Mouse (Mus musculus): ENCODE measurements around the gene Prkcb. TPM values are rescaled to one million over a fixed set of nuclear protein-coding genes. Genes with fewer than 3 reads are reported as not detected.

Gene Prkcb
- polyA plus RNA-seq, 1 experiment: 2.3 TPM

GRCm38 (mm10) chr7:122282584-122282983 lies 6.0 kb upstream of the Prkcb start:
- Histone ChIP-seq H3K27me3 (ENCODE audit: control insufficient read depth, insufficient read depth, low read length, poor library complexity, severe bottlenecking) (no peaks in the 10 kb centered on the region; the same call in 1 of the 2 replicates), H3K9me3 (replicated peaks; ENCODE audit: control insufficient read depth, insufficient read depth, low read length, poor library complexity, severe bottlenecking) (no peaks in the 10 kb centered on the region), H3K27ac (ENCODE audit: insufficient read depth, low read length) (no peak overlapping the region), H3K4me3 (ENCODE audit: low read depth, low read length) (no peak overlapping the region), H3K4me1 (ENCODE audit: control insufficient read depth, insufficient read depth, low read length) (no peaks in the 10 kb centered on the region), H3K36me3 (ENCODE audit: control insufficient read depth, insufficient read depth, low read length, poor library complexity, severe bottlenecking) (no peaks in the 10 kb centered on the region), H3K9ac (ENCODE audit: low read depth, poor library complexity, severe bottlenecking) (no peak overlapping the region)
- TF ChIP-seq POLR2A (IDR thresholded peaks at IDR 0.05; ENCODE audit: insufficient read depth, low read length): no peak
- TF ChIP-seq CTCF (IDR thresholded peaks at IDR 0.05; ENCODE audit: low read depth, low read length): no peak
- TF ChIP-seq EP300 (IDR thresholded peaks at IDR 0.05; ENCODE audit: insufficient read depth, low read depth, low read length): no peak

- Histone ChIP-seq H3K27ac (ENCODE audit: insufficient read depth, low read length) (no peak overlapping the region), H3K9ac (ENCODE audit: low read depth, poor library complexity, severe bottlenecking) (no peak overlapping the region), H3K4me3 (ENCODE audit: low read depth, low read length) (no peak overlapping the region), H3K36me3 (ENCODE audit: control insufficient read depth, insufficient read depth, low read length, poor library complexity, severe bottlenecking) (no peaks in the 10 kb centered on the region), H3K9me3 (replicated peaks; ENCODE audit: control insufficient read depth, insufficient read depth, low read length, poor library complexity, severe bottlenecking) (no peaks in the 10 kb centered on the region), H3K27me3 (ENCODE audit: control insufficient read depth, insufficient read depth, low read length, poor library complexity, severe bottlenecking) (peaks cover 7% of the 10 kb centered on the region), H3K4me1 (ENCODE audit: control insufficient read depth, insufficient read depth, low read length) (no peaks in the 10 kb centered on the region)
- no peak for TF ChIP-seq CTCF (IDR thresholded peaks at IDR 0.05; ENCODE audit: low read depth, low read length)
- no peak for TF ChIP-seq POLR2A (IDR thresholded peaks at IDR 0.05; ENCODE audit: insufficient read depth, low read length)
- TF ChIP-seq EP300 (IDR thresholded peaks at IDR 0.05; ENCODE audit: insufficient read depth, low read depth, low read length): no peak
These were observed 1.3 kb upstream of the Prkcb start for GRCm38 (mm10) chr7:122287217-122287616.

GRCm38 (mm10) chr7:122289243-122290111 lies 926 bp downstream of the Prkcb start:
- H3K27me3 ChIP-seq (ENCODE audit: control insufficient read depth, insufficient read depth, low read length, poor library complexity, severe bottlenecking): peaks cover 7% of the 10 kb centered on the region

GRCm38 (mm10) chr7:122290165-122290564 lies 1.6 kb downstream of the Prkcb start:
- Histone ChIP-seq H3K9me3 (replicated peaks; ENCODE audit: control insufficient read depth, insufficient read depth, low read length, poor library complexity, severe bottlenecking) (no peaks in the 10 kb centered on the region), H3K27ac (ENCODE audit: insufficient read depth, low read length) (no peak overlapping the region), H3K9ac (ENCODE audit: low read depth, poor library complexity, severe bottlenecking) (0 out of 2 replicates have a peak overlapping the region, but pooled peaks have one; percentile 57), H3K36me3 (ENCODE audit: control insufficient read depth, insufficient read depth, low read length, poor library complexity, severe bottlenecking) (no peaks in the 10 kb centered on the region), H3K27me3 (ENCODE audit: control insufficient read depth, insufficient read depth, low read length, poor library complexity, severe bottlenecking) (peaks cover 7% of the 10 kb centered on the region), H3K4me3 (ENCODE audit: low read depth, low read length) (peak overlapping the region; percentile 69), H3K4me1 (ENCODE audit: control insufficient read depth, insufficient read depth, low read length) (no peaks in the 10 kb centered on the region)
- peak; percentile 47 for TF ChIP-seq CTCF (IDR thresholded peaks at IDR 0.05; ENCODE audit: low read depth, low read length)
- no peak for TF ChIP-seq EP300 (IDR thresholded peaks at IDR 0.05; ENCODE audit: insufficient read depth, low read depth, low read length)

More at GRCm38 (mm10) chr7:122289243-122290111, 926 bp downstream of the Prkcb start:
- Histone ChIP-seq H3K9ac (ENCODE audit: low read depth, poor library complexity, severe bottlenecking) (peak overlapping the region; percentile 57; the same call in 1 of the 2 replicates), H3K36me3 (ENCODE audit: control insufficient read depth, insufficient read depth, low read length, poor library complexity, severe bottlenecking) (no peaks in the 10 kb centered on the region), H3K4me1 (ENCODE audit: control insufficient read depth, insufficient read depth, low read length) (no peaks in the 10 kb centered on the region), H3K27ac (ENCODE audit: insufficient read depth, low read length) (no peak overlapping the region), H3K9me3 (replicated peaks; ENCODE audit: control insufficient read depth, insufficient read depth, low read length, poor library complexity, severe bottlenecking) (no peaks in the 10 kb centered on the region), H3K4me3 (ENCODE audit: low read depth, low read length) (peak overlapping the region; percentile 69)
- TF ChIP-seq POLR2A (IDR thresholded peaks at IDR 0.05; ENCODE audit: insufficient read depth, low read length) (no peak), CTCF (IDR thresholded peaks at IDR 0.05; ENCODE audit: low read depth, low read length) (no peak), EP300 (IDR thresholded peaks at IDR 0.05; ENCODE audit: insufficient read depth, low read depth, low read length) (no peak)

GRCm38 (mm10) chr7:122290771-122291170 lies 2.2 kb downstream of the Prkcb start:
- TF ChIP-seq POLR2A (IDR thresholded peaks at IDR 0.05; ENCODE audit: insufficient read depth, low read length) (no peak), EP300 (IDR thresholded peaks at IDR 0.05; ENCODE audit: insufficient read depth, low read depth, low read length) (no peak), CTCF (IDR thresholded peaks at IDR 0.05; ENCODE audit: low read depth, low read length) (no peak)
- Histone ChIP-seq H3K27ac (ENCODE audit: insufficient read depth, low read length) (no peak overlapping the region), H3K27me3 (ENCODE audit: control insufficient read depth, insufficient read depth, low read length, poor library complexity, severe bottlenecking) (peaks cover 7% of the 10 kb centered on the region), H3K9ac (ENCODE audit: low read depth, poor library complexity, severe bottlenecking) (no peak overlapping the region), H3K4me1 (ENCODE audit: control insufficient read depth, insufficient read depth, low read length) (no peaks in the 10 kb centered on the region), H3K9me3 (replicated peaks; ENCODE audit: control insufficient read depth, insufficient read depth, low read length, poor library complexity, severe bottlenecking) (no peaks in the 10 kb centered on the region), H3K36me3 (ENCODE audit: control insufficient read depth, insufficient read depth, low read length, poor library complexity, severe bottlenecking) (no peaks in the 10 kb centered on the region), H3K4me3 (ENCODE audit: low read depth, low read length) (no peak overlapping the region)

GRCm38 (mm10) chr7:122292151-122292550 lies 3.6 kb downstream of the Prkcb start:
- no peak overlapping the region for H3K4me3 ChIP-seq (ENCODE audit: low read depth, low read length)
- H3K27me3 ChIP-seq (ENCODE audit: control insufficient read depth, insufficient read depth, low read length, poor library complexity, severe bottlenecking): peaks cover 7% of the 10 kb centered on the region
- no peaks in the 10 kb centered on the region for H3K9me3 ChIP-seq (replicated peaks; ENCODE audit: control insufficient read depth, insufficient read depth, low read length, poor library complexity, severe bottlenecking)
- H3K9ac ChIP-seq (ENCODE audit: low read depth, poor library complexity, severe bottlenecking): no peak overlapping the region
- no peak overlapping the region for H3K27ac ChIP-seq (ENCODE audit: insufficient read depth, low read length)
- H3K4me1 ChIP-seq (ENCODE audit: control insufficient read depth, insufficient read depth, low read length): no peaks in the 10 kb centered on the region
- H3K36me3 ChIP-seq (ENCODE audit: control insufficient read depth, insufficient read depth, low read length, poor library complexity, severe bottlenecking): no peaks in the 10 kb centered on the region
- TF ChIP-seq CTCF (IDR thresholded peaks at IDR 0.05; ENCODE audit: low read depth, low read length): no peak
- TF ChIP-seq POLR2A (IDR thresholded peaks at IDR 0.05; ENCODE audit: insufficient read depth, low read length): no peak
- TF ChIP-seq EP300 (IDR thresholded peaks at IDR 0.05; ENCODE audit: insufficient read depth, low read depth, low read length): no peak
